Mouse (Mus musculus): ENCODE measurements around the gene Bnip2. TPM values are rescaled to one million over a fixed set of nuclear protein-coding genes. Genes with fewer than 3 reads are reported as not detected.

The Bnip2 gene
- 25.3 and 27.8 TPM in 2 replicates for polyA plus RNA-seq (2012; rRNA removed)

GRCm38 (mm10) chr9:69989303-69990121 is at the start of gene Bnip2:
Bnip2 (plus strand) TSS chr9:69989466.

GRCm38 (mm10) chr9:70012408-70012901 is 23.2 kb downstream of the Bnip2 start, which contains the start of gene Gtf2a2:
Gtf2a2 (plus strand) TSS chr9:70012550.

GRCm38 (mm10) chr9:70037988-70038387 is 48.7 kb downstream of the Bnip2 start, which contains the start of gene Gcnt3:
Gcnt3 (minus strand) TSS chr9:70038088.

Other genes starting within 250 kb of the Bnip2 start
- not detected in 2 replicates for gene Foxb1, start 228.5 kb upstream of the Bnip2 start, polyA plus RNA-seq (2012; rRNA removed)
- 22.6 and 26.7 TPM in 2 replicates for gene Gtf2a2, start 23.1 kb downstream of the Bnip2 start, polyA plus RNA-seq (2012; rRNA removed)
- 4.3 and 5.6 TPM in 2 replicates for gene Gcnt3, start 48.6 kb downstream of the Bnip2 start, polyA plus RNA-seq (2012; rRNA removed)
- 3.9 and 7.3 TPM in 2 replicates for gene Fam81a, start 153.1 kb downstream of the Bnip2 start, polyA plus RNA-seq (2012; rRNA removed)
- gene Myo1e, start 217.9 kb downstream of the Bnip2 start, polyA plus RNA-seq (2012; rRNA removed) = 14.8 and 18.7 TPM in 2 replicates